Mouse (Mus musculus) liver (tissue): ENCODE results near the gene Cmtm1.
A peak's percentile ranks its signal among the peaks of the same experiment; 100 is the strongest.
"Not testable (repeated sequence)": the region's sequence is repeated elsewhere in the genome, so short reads cannot be mapped to it uniquely, and the experiment has no call there.

Source experiments
- DNase-seq: peaks from one replicate; pipeline ENCODE4 v3.0.0-alpha.2; 2020; ENCODE audit warnings: mixed read lengths

The Cmtm1 gene

GRCm38 (mm10) chr8:104313311-104313710, 3.4 kb upstream of the Cmtm1 start:
- DNase-seq: no peak

- not testable (repeated sequence) for DNase-seq
Measured at GRCm38 (mm10) chr8:104312023-104312422, 2.1 kb upstream of the Cmtm1 start.

GRCm38 (mm10) chr8:104308341-104308740, 1.6 kb downstream of the Cmtm1 start:
- not testable (repeated sequence) for DNase-seq

- no peak for DNase-seq
Measured at GRCm38 (mm10) chr8:104304962-104305361, 5.0 kb downstream of the Cmtm1 start.

GRCm38 (mm10) chr8:104302536-104302935, 7.4 kb downstream of the Cmtm1 start:
- DNase-seq: not testable (repeated sequence)

- not testable (repeated sequence) for DNase-seq
Measured at GRCm38 (mm10) chr8:104301577-104301976, 8.4 kb downstream of the Cmtm1 start.

- no peak for DNase-seq
Measured at GRCm38 (mm10) chr8:104294396-104294795, 15.5 kb downstream of the Cmtm1 start.

GRCm38 (mm10) chr8:104293081-104293480, 16.9 kb downstream of the Cmtm1 start, which contains the start of gene Cmtm2a:
Cmtm2a (minus strand) TSS chr8:104293181.
- DNase-seq: not testable (repeated sequence)

GRCm38 (mm10) chr8:104268937-104269440, 41.0 kb downstream of the Cmtm1 start:
- no peak for DNase-seq

- DNase-seq: no peak
Measured at GRCm38 (mm10) chr8:104268368-104268767, 41.6 kb downstream of the Cmtm1 start.

- not testable (repeated sequence) for DNase-seq
Measured at GRCm38 (mm10) chr8:104264271-104264935, 45.5 kb downstream of the Cmtm1 start.

GRCm38 (mm10) chr8:104261802-104262201, 48.1 kb downstream of the Cmtm1 start:
- not testable (repeated sequence) for DNase-seq

GRCm38 (mm10) chr8:104253016-104253415, 56.9 kb downstream of the Cmtm1 start:
- peak; percentile 60 for DNase-seq

- peak; percentile 34 for DNase-seq
Measured at GRCm38 (mm10) chr8:104251461-104251860, 58.5 kb downstream of the Cmtm1 start.

- peak; percentile 92 for DNase-seq
Measured at GRCm38 (mm10) chr8:104250439-104251367, 59.2 kb downstream of the Cmtm1 start, which contains the start of gene Cklf. Cklf (plus strand) TSS chr8:104250861.

- no peak for DNase-seq
Measured at GRCm38 (mm10) chr8:104249442-104249996, 60.4 kb downstream of the Cmtm1 start.

- peak; percentile 93 for DNase-seq
Measured at GRCm38 (mm10) chr8:104248276-104248675, 61.7 kb downstream of the Cmtm1 start, which contains the start of gene Tk2. Tk2 (minus strand) TSS chr8:104248558.

GRCm38 (mm10) chr8:104247908-104248275, 62.1 kb downstream of the Cmtm1 start:
- DNase-seq: peak; percentile 27

- peak; percentile 32 for DNase-seq
Measured at GRCm38 (mm10) chr8:104247054-104247907, 62.7 kb downstream of the Cmtm1 start.

GRCm38 (mm10) chr8:104246621-104247020, 63.3 kb downstream of the Cmtm1 start:
- no peak for DNase-seq
